Mouse (Mus musculus): ENCODE measurements around the gene Snx22. TPM values are rescaled to one million over a fixed set of nuclear protein-coding genes. Genes with fewer than 3 reads are reported as not detected.

Snx22 gene
- polyA plus RNA-seq, 1 experiment: 6.2 TPM

DNA sequence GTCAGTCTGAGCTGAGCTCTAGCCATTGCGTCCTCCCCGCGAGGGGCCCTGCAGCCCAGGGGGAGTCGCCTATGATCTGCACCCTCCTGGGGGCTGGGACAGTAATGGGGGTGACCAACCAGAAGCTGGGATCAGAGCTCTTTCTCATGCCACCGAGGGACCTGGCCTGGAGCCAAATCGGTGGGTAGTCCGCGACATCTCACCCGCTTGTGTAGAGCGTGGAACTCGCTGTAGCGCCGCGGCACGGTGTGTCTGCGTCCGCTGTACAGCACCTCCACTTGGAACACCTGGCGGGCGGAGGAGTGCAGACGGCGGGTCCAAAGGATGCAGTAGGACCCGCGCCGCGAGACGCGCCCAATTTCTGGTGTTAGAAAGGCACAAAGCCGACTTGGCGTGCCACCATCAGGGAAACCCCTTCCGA is 538 bp downstream of the Snx22 start:
- no peak for TF ChIP-seq POLR2A (IDR thresholded peaks at IDR 0.05; ENCODE audit: borderline replicate concordance, extremely low read depth, insufficient read depth, insufficient read length, poor library complexity, severe bottlenecking)
- no peak for TF ChIP-seq CTCF (IDR thresholded peaks at IDR 0.05; ENCODE audit: borderline replicate concordance, extremely low read depth, insufficient read depth, insufficient read length)
- peak; percentile 59 for DNase-seq (ENCODE audit: low read depth)

DNA sequence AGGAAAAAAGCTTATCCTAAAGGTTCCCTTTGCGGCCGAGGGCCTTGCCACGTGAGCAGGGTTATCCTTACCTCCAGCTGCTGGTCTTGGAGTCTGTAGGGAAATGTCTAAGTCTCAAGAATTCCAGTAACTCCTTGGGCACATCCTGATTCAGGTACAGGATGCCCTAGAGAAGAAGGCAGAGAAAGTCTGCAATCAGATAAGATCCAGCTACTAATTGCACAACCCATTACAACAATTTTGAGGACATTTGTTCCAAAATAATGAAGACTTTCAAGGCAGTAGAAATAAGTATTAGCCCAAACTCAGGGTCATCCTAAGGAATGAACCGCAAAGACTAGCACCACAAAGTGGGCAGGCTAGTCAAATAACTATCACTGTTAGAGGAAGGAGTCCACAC is 1.5 kb downstream of the Snx22 start:
- no peak for DNase-seq (ENCODE audit: low read depth)
- TF ChIP-seq CTCF (IDR thresholded peaks at IDR 0.05; ENCODE audit: borderline replicate concordance, extremely low read depth, insufficient read depth, insufficient read length) (no peak), POLR2A (IDR thresholded peaks at IDR 0.05; ENCODE audit: borderline replicate concordance, extremely low read depth, insufficient read depth, insufficient read length, poor library complexity, severe bottlenecking) (no peak)

DNA sequence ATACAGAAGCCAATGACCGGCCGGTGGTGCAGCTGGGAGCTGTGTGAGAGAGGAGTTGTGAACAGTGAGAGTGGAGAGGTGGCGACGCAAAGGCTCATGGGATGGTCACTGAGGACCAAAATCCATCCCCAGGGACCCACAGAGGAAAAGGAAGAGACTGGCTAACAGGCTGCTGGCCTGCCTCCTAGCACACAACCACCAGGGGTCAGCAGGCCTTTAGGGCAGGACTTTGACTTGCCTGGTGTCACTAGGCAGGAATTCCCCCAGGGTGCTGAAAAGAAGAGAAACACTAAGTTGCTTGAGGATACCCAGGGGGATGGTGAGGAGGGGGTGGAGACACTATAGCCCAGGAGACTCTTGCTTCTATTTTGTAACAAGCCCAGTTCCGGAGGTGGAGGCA is 2.0 kb downstream of the Snx22 start:
- no peak for DNase-seq (ENCODE audit: low read depth)
- TF ChIP-seq POLR2A (IDR thresholded peaks at IDR 0.05; ENCODE audit: borderline replicate concordance, extremely low read depth, insufficient read depth, insufficient read length, poor library complexity, severe bottlenecking): no peak
- peak; percentile 53; the same call in 1 of the 2 replicates for TF ChIP-seq CTCF (IDR thresholded peaks at IDR 0.05; ENCODE audit: borderline replicate concordance, extremely low read depth, insufficient read depth, insufficient read length)

DNA sequence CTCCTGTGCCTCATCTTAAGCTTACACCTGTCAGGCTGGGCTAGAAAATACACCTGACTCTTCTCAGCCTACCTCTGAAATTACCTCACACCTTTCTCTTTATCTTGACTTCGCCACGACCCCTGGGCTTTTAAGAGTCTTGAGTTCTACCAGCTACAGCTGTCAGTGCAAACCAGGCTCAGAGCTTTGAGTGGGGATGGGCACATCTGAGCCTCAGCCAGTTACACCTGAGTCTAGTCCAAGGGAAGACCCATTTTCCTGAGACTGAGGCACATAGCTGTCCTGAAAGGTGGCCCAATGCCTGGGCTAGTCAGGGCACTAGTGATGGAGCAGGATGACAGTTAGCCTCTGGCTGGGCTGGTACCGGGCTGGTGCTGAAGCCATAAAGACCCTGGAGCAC is 2.7 kb downstream of the Snx22 start:
- TF ChIP-seq CTCF (IDR thresholded peaks at IDR 0.05; ENCODE audit: borderline replicate concordance, extremely low read depth, insufficient read depth, insufficient read length) (no peak), POLR2A (IDR thresholded peaks at IDR 0.05; ENCODE audit: borderline replicate concordance, extremely low read depth, insufficient read depth, insufficient read length, poor library complexity, severe bottlenecking) (no peak)

DNA sequence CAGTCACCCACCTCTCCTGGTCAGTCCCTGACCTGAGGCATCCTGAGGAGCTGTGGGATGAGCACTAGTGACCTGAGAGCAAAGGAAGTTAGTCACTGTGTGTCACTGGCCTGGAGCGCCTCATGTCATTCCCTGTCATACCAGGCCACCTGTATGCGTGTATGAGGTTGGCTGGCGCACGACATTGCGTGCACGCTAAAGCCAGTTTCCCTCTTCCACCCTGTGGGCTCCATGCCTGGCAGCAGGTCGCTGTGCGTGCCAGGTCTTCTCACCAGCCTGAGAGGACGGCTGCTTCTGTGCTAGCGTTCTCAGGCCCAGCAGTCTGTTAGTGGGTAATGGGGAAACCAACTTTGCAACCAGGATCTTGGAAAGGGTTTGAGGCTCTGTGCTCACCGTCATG is 5.2 kb downstream of the Snx22 start:
- TF ChIP-seq CTCF (IDR thresholded peaks at IDR 0.05; ENCODE audit: borderline replicate concordance, extremely low read depth, insufficient read depth, insufficient read length) (no peak), POLR2A (IDR thresholded peaks at IDR 0.05; ENCODE audit: borderline replicate concordance, extremely low read depth, insufficient read depth, insufficient read length, poor library complexity, severe bottlenecking) (no peak)
- DNase-seq (ENCODE audit: low read depth): no peak

More for the DNA sequence above, 2.7 kb downstream of the Snx22 start:
- no peak for DNase-seq (ENCODE audit: low read depth)

DNA sequence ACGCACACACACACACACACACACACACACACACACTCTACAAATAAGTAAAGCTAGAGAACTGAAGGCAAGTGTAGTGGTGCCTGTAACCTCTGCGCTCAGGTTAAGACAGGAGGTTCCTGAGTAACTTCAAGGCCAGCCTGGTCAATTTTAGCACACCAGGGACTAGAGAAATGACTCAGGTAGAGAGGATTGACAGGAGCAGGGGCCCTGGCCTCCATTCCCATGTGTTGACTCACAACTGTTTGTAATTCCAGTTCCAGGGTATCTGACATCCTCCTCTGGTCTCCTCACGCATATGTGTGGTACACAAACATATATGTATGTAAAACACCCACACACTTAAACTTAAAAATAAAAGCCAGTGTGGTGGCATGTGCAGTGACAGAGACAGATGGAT is 6.1 kb downstream of the Snx22 start:
- DNase-seq (ENCODE audit: low read depth): no peak
- TF ChIP-seq CTCF (IDR thresholded peaks at IDR 0.05; ENCODE audit: borderline replicate concordance, extremely low read depth, insufficient read depth, insufficient read length) (no peak), POLR2A (IDR thresholded peaks at IDR 0.05; ENCODE audit: borderline replicate concordance, extremely low read depth, insufficient read depth, insufficient read length, poor library complexity, severe bottlenecking) (no peak)

DNA sequence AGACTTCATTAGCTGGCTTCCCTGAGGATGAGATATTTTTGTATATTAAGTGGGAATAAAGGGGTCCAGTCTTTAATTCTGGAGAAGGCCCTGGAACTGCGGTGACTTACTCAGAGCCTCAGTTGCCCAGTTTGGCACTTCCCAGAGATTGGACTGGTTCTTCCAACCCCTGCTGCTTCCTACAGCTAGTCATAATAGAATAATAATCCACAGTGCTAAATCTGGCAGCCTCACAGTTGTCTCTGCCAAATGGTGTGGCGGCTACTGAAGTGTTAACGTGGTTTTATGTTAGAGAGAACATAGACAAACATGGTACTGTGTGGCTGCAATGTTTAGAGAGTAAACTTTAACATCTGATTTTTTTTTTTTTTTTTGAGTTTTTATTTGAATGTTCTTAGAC is 7.9 kb downstream of the Snx22 start:
- no peak for TF ChIP-seq POLR2A (IDR thresholded peaks at IDR 0.05; ENCODE audit: borderline replicate concordance, extremely low read depth, insufficient read depth, insufficient read length, poor library complexity, severe bottlenecking)
- no peak for TF ChIP-seq CTCF (IDR thresholded peaks at IDR 0.05; ENCODE audit: borderline replicate concordance, extremely low read depth, insufficient read depth, insufficient read length)
- peak; percentile 59 for DNase-seq (ENCODE audit: low read depth)

DNA sequence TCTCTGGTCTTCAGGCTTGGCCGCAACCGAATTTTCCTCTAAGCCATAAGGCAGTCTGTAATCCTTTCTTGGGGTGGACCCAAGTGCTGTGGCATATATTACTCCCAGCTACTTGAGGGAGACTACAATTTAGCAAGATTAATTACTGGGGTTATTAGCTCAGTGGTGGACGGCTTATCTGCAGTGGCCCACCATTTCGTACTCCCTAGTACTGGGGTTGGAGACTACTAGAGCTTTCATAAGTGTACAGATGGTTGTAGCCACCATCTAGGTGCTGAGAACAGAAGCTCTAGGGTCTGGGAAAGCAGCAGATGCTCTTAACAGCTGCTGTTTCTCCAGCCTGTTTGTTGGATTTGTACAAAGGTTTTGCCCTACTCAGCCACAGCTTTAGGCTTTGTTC is 8.5 kb downstream of the Snx22 start:
- TF ChIP-seq CTCF (IDR thresholded peaks at IDR 0.05; ENCODE audit: borderline replicate concordance, extremely low read depth, insufficient read depth, insufficient read length) (no peak), POLR2A (IDR thresholded peaks at IDR 0.05; ENCODE audit: borderline replicate concordance, extremely low read depth, insufficient read depth, insufficient read length, poor library complexity, severe bottlenecking) (no peak)
- peak; percentile 74 for DNase-seq (ENCODE audit: low read depth)

DNA sequence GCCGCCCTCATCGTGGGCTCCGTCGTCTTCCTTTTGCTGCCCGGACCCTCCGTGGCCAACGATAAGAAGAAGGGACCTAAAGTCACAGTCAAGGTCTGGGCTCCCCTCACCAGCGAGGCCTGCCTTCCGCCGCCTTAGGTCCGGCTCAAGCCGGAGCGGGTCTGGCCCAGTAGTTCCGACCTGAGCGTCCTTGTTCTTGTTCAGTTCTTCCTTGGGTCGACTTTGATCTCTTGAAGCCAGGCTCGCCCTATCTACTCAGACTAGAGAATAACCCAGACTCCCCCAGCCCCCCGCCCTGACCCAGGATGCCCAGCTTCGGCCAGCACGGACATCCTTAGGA is 9.2 kb downstream of the Snx22 start:
- DNase-seq (ENCODE audit: low read depth): no peak
- TF ChIP-seq POLR2A (IDR thresholded peaks at IDR 0.05; ENCODE audit: borderline replicate concordance, extremely low read depth, insufficient read depth, insufficient read length, poor library complexity, severe bottlenecking): no peak
- TF ChIP-seq CTCF (IDR thresholded peaks at IDR 0.05; ENCODE audit: borderline replicate concordance, extremely low read depth, insufficient read depth, insufficient read length): no peak

DNA sequence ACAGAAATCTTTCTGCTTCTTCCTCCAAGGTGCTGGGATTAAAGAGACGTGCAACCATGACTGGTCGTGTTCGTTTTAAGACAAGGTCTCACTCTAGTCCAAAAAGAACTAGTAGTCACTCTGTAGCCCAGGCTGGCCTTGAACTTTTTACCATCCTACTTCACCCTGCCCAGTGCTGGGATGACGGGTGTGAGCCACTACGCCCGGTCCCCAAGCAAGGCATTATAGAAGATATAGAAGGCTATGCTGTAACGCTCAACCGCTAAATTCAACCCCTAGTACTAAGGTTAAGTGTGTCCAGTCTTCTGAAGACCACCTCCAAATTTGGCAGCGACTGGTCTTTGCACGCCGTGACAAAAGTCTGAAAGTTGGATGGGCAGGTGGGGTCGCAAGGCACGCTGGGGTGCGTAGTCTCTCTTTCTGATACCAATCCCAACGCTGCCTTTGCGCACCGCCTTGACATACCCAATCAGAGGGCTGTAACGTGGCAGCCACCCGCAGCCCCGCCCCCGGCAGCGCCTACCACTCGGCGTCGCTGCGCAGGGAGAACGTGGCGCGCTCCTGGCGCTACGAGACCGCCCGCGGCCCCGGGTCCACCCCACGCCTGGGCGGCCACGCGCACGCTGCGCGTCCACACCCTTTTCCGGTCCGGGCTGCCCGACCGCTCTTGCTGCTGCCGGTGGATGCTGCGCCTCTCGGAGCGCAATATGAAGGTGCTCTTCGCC is 9.8 kb downstream of the Snx22 start, which contains the start of gene Ppib:
Gene Ppib, plus strand, starts transcription at position 640 of the 725 bp plus-strand sequence.
- peak; percentile 85 for TF ChIP-seq POLR2A (IDR thresholded peaks at IDR 0.05; ENCODE audit: borderline replicate concordance, extremely low read depth, insufficient read depth, insufficient read length, poor library complexity, severe bottlenecking)
- no peak for TF ChIP-seq CTCF (IDR thresholded peaks at IDR 0.05; ENCODE audit: borderline replicate concordance, extremely low read depth, insufficient read depth, insufficient read length)
- DNase-seq (ENCODE audit: low read depth): peak; percentile 99

DNA sequence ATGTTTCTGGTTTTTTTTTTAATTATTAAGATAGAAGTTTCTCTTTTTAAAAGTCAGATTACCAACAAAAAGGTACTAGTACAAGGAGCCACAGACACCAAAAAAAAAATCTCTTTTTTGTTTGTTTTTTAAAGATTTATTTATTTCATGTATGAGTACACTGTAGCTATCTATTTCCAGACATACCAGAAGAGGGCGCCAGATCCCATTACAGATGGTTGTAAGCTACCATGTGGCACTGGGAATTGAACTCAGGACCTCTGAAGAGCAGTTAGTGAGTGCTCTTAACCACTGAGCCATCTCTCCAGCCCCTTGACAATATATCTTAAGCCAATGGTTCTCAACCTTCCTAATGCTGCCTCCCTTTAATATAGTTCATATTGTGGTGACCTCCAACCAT is 15.9 kb downstream of the Snx22 start:
- no peak for DNase-seq (ENCODE audit: low read depth)
- TF ChIP-seq CTCF (IDR thresholded peaks at IDR 0.05; ENCODE audit: borderline replicate concordance, extremely low read depth, insufficient read depth, insufficient read length) (no peak), POLR2A (IDR thresholded peaks at IDR 0.05; ENCODE audit: borderline replicate concordance, extremely low read depth, insufficient read depth, insufficient read length, poor library complexity, severe bottlenecking) (no peak)

DNA sequence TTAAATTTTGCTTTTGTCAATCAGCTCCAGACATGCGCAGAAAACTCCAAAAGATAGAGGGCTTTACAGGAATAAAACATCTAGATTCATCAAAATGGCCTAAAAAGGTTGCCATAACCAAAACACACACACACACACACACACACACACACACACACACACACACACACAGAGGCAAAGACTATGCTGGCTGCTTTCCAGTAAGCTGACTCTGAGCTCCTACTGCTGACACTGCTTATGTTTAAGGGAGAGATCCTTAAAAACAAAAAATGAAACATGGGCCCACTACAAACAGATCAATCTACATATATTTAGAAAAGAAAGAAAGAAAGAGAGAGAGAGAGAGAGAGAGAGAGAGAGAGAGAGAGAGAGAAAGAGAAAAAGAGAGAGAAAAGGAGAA is 16.8 kb downstream of the Snx22 start:
- DNase-seq (ENCODE audit: low read depth): peak; percentile 14
- no peak for TF ChIP-seq CTCF (IDR thresholded peaks at IDR 0.05; ENCODE audit: borderline replicate concordance, extremely low read depth, insufficient read depth, insufficient read length)
- no peak for TF ChIP-seq POLR2A (IDR thresholded peaks at IDR 0.05; ENCODE audit: borderline replicate concordance, extremely low read depth, insufficient read depth, insufficient read length, poor library complexity, severe bottlenecking)
